Mouse (Mus musculus) Patski (cell line): ENCODE measurements around the gene Nlrc5. TPM values are rescaled to one million over a fixed set of nuclear protein-coding genes. Genes with fewer than 3 reads are reported as not detected.

Experiments
- ATAC-seq: fragments of 100-300 bp; one replicate; pipeline ENCODE4 v1.8.0; 2021
- CTCF ChIA-PET: fragments of 350-600 bp; sonication (Branson Sonifier 250); formaldehyde crosslinking; loops from one replicate; lab custom pipeline; 2022; ENCODE audit warnings: inconsistent platforms; lab: Charles Lee
- POLR2A ChIA-PET: fragments of 350-600 bp; sonication (Branson Sonifier 250); formaldehyde crosslinking; loops from one replicate; lab custom pipeline; 2022; ENCODE audit warnings: antibody characterized with exemption, inconsistent platforms; lab: Charles Lee
- DNase-seq: peaks from one replicate; pipeline ENCODE4 v3.0.0-alpha.2; 2011; ENCODE audit warnings: low read depth, low spot score
- H3K27me3 ChIP-seq: fragments of 371-371 bp; one replicate; pipeline ENCODE4 v1.5.1; 2021
- CTCF ChIP-seq: fragments of 100-300 bp; IDR thresholded peaks from one replicate; pipeline ENCODE4 v1.5.1; 2021
- in situ Hi-C: fragments of 300-500 bp; cut with MboI; formaldehyde crosslinking; loops from 3 replicates; pipeline ENCODE4 v1.11.1; 2018; ENCODE audit warnings: low pct_unique_long_range_greater_than_20kb, mixed read lengths
- polyA plus RNA-seq: library from polyadenylated mRNA; unstranded; gene quantifications from one replicate; pipeline ENCODE4 v1.2.3, GENCODE M21; 2021

Gene Nlrc5
- polyA plus RNA-seq, result 0.76 TPM

DNA sequence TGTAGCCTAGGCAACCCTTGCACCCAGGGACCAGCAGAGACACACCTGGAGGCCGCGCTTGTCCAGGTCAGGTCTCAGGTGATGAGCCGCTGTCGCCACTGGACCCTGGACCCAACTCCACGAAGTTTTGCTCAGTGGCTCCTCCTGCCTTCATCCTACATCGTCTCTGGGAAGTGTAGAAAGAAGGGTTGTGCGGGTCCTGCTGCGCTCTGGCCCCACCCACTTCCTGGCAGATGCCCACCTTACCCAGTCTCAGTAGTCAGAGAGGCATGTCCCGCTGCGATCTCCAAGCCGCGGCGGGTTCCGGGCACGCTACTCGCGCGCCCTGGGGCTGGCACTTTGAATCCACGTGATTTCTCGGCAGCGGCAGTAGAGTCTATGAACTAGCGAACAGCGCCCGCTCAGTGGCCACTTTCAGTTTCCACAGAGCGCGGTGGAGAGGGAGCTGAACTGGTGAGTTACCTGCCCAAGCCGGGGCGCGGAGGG, at the start of gene Nlrc5:
Nlrc5 (plus strand) TSS at position 376 of the 486 bp plus-strand sequence.
- in situ Hi-C loops, result no loop called here
- DNase-seq (no peak), ATAC-seq (peak; percentile 68)
- H3K27me3 ChIP-seq, result peaks cover 10% of the 10 kb centered on the region
- ChIA-PET CTCF (interaction anchor here (1.7 kb wide), 1 partner anchor 51 kb away, joined by 3 read pairs; no protein-coding TSS in a partner anchor), POLR2A (no interaction called here)
- no peak for TF ChIP-seq CTCF

DNA sequence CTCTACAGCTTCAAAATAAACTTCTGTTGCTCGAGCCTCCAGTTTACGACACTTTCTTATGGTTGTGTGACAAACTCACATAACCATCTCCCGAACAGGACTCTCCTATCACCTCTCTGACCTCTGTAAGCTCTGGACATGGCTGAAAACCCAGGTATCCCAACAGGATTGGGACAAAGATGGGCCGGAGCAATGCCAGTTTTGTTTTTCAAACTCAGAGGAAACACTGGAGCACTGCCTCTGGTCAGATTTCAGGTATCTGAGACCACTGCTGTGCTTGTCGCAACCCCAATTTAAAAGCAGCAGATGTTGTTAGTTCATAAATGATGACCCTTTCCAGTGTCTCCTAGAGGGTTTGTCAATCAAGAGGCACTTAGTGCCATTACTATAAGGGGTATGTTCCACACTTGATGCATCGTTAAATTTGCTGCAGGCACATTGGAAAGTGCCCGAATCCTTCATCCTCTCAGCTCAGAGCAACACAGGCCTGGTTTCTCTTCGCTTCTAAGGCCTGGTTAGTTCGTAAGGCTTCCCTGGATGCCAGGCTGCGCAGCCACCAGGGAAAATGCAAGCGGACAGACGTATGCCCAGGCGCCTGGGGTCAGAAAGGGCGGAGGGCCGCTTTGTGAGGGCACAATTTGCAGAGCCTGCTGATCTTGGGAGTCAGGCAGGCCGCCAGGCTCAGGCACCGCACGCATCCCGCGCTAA, 48.5 kb upstream of the Nlrc5 start:
- ATAC-seq (no peak), DNase-seq (no peak)
- CTCF ChIA-PET, result no interaction called here
- no peak for TF ChIP-seq CTCF
- POLR2A ChIA-PET, result interaction anchor here (0.6 to 1.5 kb wide), 3 partner anchors 13 to 93 kb away, joined by 3 read pairs; no protein-coding TSS in a partner anchor
- in situ Hi-C loops, result no loop called here
- no peaks in the 10 kb centered on the region for H3K27me3 ChIP-seq

DNA sequence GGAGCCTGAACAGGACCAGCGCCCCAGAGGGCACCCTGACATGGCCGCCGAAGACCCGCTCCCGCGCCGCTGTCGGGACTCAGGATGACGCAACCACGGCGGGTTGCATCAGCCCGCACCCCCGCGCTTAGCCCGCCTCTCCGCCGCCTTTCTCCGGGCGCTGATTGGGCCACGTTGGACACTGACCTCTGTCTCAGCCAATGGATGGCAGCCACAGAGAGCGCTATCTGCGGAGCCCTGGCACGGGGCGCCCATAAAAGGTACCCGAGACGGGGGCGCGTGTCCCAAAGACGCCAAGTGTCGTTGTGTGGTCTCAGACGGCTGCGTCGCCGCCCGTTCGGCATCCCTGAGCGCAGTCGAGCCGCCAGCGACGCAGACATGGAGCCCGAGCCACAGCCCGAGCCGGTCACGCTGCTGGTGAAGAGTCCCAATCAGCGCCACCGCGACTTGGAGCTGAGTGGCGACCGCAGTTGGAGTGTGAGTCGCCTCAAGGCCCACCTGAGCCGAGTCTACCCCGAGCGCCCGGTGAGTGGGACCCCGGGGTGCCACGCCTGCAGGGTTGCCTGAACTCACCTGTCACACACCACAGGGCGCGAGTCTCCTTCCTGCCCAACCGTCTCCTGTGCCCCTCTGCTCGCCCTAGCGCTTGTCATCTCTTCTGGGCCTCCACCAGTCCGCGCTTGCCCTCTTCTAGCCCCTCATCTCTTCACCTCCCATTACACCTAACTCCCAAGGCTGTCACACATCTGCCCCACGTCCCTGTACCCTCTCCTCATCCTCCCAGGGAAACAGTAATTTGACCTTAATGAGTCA, 47.7 kb upstream of the Nlrc5 start, which contains the start of gene Herpud1:
Herpud1 (plus strand) TSS at position 225 of the 813 bp plus-strand sequence.
- in situ Hi-C loops, result no loop called here
- CTCF ChIA-PET, result no interaction called here
- TF ChIP-seq CTCF, result no peak
- POLR2A ChIA-PET, result interaction anchor here (0.7 to 1.5 kb wide), 2 partner anchors 9 to 43 kb away, joined by 3 read pairs; no protein-coding TSS in a partner anchor
- H3K27me3 ChIP-seq, result no peaks in the 10 kb centered on the region
- peak; percentile 97 for ATAC-seq
- peak; percentile 78 for DNase-seq

DNA sequence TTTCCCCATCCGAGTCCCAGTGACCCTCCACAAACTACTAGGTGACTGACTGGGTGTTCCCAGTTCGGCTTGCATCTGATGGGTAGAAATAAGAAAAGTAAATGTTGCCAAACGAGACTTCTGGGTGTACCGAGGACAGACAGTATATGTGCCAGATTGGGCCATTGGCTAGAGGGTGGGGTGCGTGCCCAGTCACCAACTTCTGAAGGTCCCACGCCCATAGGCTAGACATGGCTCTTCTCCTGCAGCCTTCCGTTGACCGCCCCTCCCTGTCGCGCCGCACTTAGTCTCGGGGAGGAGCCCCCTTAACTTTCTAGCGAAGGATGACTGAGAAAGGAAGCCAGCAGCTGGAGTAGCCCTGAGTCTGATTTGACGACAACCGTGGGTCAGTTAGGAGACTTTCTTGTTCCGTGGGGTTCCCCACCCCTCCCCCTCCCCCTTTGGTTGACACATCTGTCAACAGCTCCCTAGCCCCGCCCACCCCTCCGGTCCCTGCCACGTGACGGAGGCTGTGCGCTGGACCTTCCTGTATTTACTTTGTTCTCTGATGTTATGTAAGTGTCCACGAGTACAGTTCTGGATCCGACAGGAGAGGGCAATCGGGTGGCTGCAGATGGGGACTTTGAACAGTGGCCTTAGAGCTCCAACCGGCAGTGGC, 47.0 kb upstream of the Nlrc5 start:
- ChIA-PET CTCF (interaction anchor here (0.8 to 0.9 kb wide), 2 partner anchors 44 to 56 kb away, joined by 3 read pairs; no protein-coding TSS in a partner anchor), POLR2A (interaction anchor here (0.6 to 1.5 kb wide), 4 partner anchors 9 to 216 kb away, joined by 3 to 4 read pairs (median 3); no protein-coding TSS in a partner anchor)
- no peak for TF ChIP-seq CTCF
- DNase-seq (peak; percentile 64), ATAC-seq (peak; percentile 30)
- in situ Hi-C loops, result no loop called here
- no peaks in the 10 kb centered on the region for H3K27me3 ChIP-seq

DNA sequence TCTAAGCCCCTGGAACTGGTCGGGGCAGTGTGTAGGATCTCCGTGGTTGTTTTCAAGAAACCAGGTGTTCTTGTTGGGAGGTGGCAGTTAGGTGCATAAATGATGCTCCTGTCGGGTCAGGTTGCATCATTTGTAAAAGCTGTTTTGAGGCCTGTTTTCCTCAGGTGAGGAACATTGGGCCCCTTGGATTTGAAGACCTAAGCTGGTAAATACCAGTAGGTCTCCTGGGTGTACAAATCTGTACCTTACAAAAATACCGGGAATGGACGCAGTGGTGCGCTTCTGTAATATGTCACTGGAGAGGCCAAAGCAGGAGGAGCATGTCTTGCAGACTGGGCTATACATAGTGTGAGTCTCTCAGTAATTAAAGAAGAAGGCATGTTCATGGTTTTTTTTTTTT, 46.4 kb upstream of the Nlrc5 start:
- DNase-seq (no peak), ATAC-seq (no peak)
- H3K27me3 ChIP-seq, result no peaks in the 10 kb centered on the region
- in situ Hi-C loops, result no loop called here
- ChIA-PET POLR2A (interaction anchor here (0.6 to 0.9 kb wide), 2 partner anchors 9 to 215 kb away, joined by 3 to 4 read pairs; no protein-coding TSS in a partner anchor), CTCF (interaction anchor here (0.8 to 0.9 kb wide), 2 partner anchors 44 to 56 kb away, joined by 3 read pairs; no protein-coding TSS in a partner anchor)
- no peak for TF ChIP-seq CTCF

DNA sequence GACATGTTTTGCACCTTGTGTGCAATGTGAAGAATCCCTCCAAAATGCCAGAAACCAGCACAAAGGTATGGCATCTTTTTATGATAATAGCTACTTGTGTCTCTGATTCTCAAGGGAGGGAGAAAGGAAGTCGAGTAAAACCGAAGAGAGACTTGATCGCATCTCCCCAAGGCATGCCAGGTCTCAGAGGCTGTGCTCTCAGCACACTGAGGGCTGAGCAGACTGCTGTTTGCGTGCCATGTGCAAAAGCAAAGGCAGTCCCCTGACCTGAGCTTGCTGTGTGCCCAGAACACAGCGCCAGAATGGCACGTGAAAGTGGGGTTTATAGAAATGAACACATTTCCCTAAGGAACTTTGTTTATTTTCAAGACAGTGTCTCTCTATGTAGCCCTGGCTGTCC, 44.6 kb upstream of the Nlrc5 start:
- ATAC-seq, result no peak
- CTCF ChIA-PET, result interaction anchor here (0.9 to 1.4 kb wide), 2 partner anchors 47 to 97 kb away, joined by 3 to 5 read pairs; no protein-coding TSS in a partner anchor
- in situ Hi-C loops, result no loop called here
- TF ChIP-seq CTCF, result no peak
- POLR2A ChIA-PET, result interaction anchor here (0.6 kb wide), 1 partner anchor 155 kb away, joined by 3 read pairs; no protein-coding TSS in a partner anchor
- DNase-seq, result no peak
- no peaks in the 10 kb centered on the region for H3K27me3 ChIP-seq

DNA sequence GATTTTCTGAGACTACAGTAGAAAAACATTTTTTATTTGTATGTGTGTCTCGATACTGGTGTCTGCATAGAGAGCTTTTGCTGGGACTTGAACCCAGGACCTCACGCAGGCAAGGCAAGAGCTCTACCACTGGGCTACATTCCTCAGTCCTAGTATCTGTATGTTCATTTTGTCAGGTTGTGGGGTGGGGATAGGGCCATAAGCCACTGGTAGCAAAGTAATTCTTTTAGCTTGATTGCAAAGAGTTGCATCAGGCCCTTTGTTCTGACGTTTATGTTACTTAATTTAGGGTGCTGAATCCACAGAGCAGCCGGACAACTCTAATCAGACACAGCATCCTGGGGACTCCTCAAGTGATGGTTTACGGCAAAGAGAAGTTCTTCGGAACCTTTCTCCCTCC, 43.7 kb upstream of the Nlrc5 start:
- in situ Hi-C loops, result no loop called here
- ATAC-seq (no peak), DNase-seq (no peak)
- TF ChIP-seq CTCF, result no peak
- H3K27me3 ChIP-seq, result no peaks in the 10 kb centered on the region
- ChIA-PET CTCF (interaction anchor here (1.7 to 2.1 kb wide), 2 partner anchors 47 to 59 kb away, joined by 4 to 10 read pairs; no protein-coding TSS in a partner anchor), POLR2A (no interaction called here)

DNA sequence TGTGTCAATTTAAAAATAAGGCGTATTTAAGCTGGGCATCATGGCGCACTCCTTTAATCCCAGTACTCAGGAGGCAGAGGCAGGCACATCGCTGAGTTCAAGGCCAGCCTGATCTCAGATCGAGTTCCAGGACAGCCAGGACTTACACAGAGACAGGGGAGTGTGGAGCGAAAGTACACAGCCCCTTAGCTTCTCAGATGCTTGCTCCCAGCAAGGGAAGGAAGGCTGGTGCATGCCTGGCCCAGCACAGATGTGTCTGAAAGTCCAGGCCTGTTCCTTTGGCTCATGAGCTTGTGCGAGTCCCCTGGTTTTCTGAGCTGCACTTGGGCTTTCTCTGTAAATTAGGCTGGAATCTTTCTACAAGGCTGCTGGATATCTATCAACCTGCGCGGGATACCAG, 43.2 kb upstream of the Nlrc5 start:
- H3K27me3 ChIP-seq, result no peaks in the 10 kb centered on the region
- CTCF ChIA-PET, result interaction anchor here (1.5 to 2.1 kb wide), 3 partner anchors 9 to 59 kb away, joined by 3 to 10 read pairs (median 4); no protein-coding TSS in a partner anchor
- DNase-seq, result no peak
- no peak for TF ChIP-seq CTCF
- POLR2A ChIA-PET, result no interaction called here
- no peak for ATAC-seq
- in situ Hi-C loops, result no loop called here

DNA sequence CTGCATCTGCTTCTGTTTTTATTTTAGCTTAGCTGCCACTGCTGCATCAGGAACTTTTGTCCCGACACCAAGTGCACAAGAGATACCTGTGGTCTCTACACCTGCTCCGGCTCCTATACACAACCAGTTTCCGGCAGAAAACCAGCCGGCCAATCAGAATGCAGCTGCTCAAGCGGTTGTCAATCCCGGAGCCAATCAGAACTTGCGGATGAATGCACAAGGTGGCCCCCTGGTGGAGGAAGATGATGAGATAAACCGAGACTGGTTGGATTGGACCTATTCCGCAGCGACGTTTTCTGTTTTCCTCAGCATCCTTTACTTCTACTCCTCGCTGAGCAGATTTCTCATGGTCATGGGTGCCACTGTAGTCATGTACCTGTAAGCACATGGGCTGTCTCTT, 42.0 kb upstream of the Nlrc5 start:
- DNase-seq (no peak), ATAC-seq (no peak)
- CTCF ChIA-PET, result interaction anchor here (1.2 to 2.3 kb wide), 4 partner anchors 8 to 100 kb away, joined by 3 to 10 read pairs (median 4); no protein-coding TSS in a partner anchor
- POLR2A ChIA-PET, result no interaction called here
- in situ Hi-C loops, result no loop called here
- TF ChIP-seq CTCF, result no peak
- H3K27me3 ChIP-seq, result no peaks in the 10 kb centered on the region

DNA sequence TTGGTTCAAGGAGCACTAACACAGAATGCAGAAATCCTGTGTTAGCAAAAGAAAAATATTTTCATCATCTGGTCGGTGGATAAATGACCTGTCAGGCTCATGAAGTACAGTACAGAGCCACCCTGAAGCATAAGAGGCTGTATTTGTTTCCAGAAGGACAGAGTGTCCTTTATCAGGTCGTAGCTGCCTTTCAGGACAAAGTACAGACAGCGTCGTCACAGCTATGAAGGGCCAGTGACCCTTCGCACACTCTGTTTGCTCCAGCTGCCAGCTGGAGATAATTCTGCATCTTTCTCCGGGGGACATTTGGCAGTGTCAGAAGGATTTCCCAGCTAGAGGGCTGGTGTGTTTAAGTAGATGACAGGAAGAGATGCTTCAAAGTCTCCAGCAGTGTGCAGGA, 41.5 kb upstream of the Nlrc5 start:
- ATAC-seq (no peak), DNase-seq (no peak)
- POLR2A ChIA-PET, result no interaction called here
- in situ Hi-C loops, result no loop called here
- no peaks in the 10 kb centered on the region for H3K27me3 ChIP-seq
- no peak for TF ChIP-seq CTCF
- CTCF ChIA-PET, result interaction anchor here (1.2 to 2.3 kb wide), 3 partner anchors 8 to 99 kb away, joined by 3 to 6 read pairs (median 3); no protein-coding TSS in a partner anchor
